Mouse (Mus musculus) layer of hippocampus, adult 9-11 months (tissue): ENCODE data around the gene Slc22a17.
"Not testable (repeated sequence)": the region's sequence is repeated elsewhere in the genome, so short reads cannot be mapped to it uniquely, and the experiment has no call there.

Experiments
- DNase-seq: peaks from one replicate; pipeline ENCODE4 v3.0.0; 2022

The Slc22a17 gene

GRCm38 (mm10) chr14:54912886-54913285, at the start of gene Slc22a17:
Gene Slc22a17 (minus strand): TSS chr14:54913132.
- peak; percentile 81 for DNase-seq

- DNase-seq = no peak
These were observed 49.8 kb upstream of the Slc22a17 start for GRCm38 (mm10) chr14:54962714-54963113.

GRCm38 (mm10) chr14:54961487-54961886, 48.6 kb upstream of the Slc22a17 start:
- no peak for DNase-seq

- peak; percentile 45 for DNase-seq
These were observed 47.8 kb upstream of the Slc22a17 start for GRCm38 (mm10) chr14:54960769-54961168.

DNA sequence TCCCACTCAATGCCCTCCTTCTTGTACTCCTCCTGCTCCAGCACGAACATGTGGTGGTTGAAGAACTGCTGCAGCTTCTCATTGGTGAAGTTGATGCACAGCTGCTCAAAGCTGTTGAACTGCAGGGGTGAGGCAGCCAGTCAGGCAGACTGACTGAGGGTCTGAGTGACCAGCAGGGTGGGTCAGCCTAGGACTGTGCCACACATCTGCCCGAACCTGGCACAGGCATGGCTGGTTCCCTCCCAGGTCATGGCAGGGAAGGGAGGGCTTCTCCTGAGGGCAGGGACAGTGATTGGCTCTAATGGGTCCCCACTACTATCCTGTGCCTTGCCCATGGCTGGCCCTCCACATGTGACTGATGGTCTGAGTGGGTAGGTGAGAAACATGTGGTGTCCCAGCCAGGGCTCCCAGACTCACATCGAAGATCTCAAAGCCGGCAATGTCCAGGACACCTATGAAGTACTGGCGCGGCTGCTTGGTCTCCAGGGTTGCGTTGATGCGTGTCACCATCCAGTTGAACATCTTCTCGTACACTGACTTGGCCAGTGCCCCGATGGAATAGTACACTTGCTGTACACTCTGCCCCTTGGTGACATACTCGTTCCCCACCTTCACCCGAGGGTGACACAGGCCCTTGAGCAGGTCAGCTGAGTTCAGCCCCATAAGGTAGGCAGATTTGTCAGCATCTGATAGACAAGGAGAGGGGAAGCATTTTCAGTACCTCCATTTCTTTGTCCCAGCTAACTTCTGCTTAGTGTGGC, 47.1 kb upstream of the Slc22a17 start:
- not testable (repeated sequence) for DNase-seq

DNA sequence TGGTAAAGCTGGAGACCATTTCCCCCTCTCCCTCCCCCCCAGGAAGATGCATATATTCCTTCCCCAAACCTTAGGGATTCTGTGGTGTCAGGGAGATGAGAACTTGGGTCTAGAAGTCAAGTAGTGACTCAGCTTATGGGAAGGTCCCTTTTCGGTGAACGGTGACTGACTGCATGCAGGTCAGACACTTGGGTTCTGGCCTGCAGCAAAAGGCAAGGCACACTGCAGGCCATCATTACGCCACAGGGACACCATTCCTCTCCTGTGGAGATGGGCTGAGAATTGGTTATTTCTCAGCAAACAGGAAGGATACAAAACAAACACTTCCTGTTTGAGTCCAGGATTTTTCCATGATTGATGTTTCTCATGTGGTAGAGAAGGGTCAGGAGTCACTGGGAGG, 46.3 kb upstream of the Slc22a17 start:
- no peak for DNase-seq

DNA sequence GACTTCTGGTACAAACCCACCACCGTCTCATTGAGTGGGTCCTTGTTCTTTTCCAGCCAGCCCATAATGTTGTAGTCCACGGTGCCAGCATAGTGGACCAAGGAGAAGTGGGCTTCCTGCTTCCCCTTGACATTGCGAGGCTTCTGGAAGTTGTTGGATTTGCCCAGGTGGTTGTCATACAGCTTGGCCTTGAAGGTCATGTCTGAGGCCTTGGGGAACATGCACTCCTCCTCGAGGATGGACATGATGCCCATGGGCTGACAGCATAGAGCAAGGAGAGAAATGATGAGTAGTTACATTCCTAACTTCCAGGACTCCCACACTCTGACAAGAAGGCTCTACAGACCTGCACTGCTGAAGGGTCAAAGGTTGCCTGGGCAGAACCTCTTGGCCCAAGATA, 45.6 kb upstream of the Slc22a17 start:
- no peak for DNase-seq

- no peak for DNase-seq
These were observed 43.6 kb upstream of the Slc22a17 start for GRCm38 (mm10) chr14:54956533-54956932.

DNA sequence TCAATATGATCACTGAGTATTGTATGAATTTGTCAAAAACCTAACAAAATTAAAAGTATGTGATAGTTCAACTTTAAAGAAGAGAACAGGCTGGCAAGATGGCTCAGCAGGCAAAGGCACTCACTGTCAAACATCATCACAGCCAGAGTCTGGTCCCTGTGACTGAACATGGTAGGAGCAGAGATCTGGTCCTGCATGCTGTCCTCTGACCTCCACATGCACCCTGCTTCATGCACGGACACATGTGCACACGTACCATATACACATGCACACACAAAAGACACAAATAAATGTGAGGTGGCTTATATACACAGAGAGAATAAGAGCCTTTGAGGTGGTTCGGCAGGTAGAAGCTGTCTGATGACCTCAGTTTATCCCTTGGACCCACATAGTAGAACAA, 42.5 kb upstream of the Slc22a17 start:
- no peak for DNase-seq

GRCm38 (mm10) chr14:54954474-54954873, 41.5 kb upstream of the Slc22a17 start:
- no peak for DNase-seq

DNA sequence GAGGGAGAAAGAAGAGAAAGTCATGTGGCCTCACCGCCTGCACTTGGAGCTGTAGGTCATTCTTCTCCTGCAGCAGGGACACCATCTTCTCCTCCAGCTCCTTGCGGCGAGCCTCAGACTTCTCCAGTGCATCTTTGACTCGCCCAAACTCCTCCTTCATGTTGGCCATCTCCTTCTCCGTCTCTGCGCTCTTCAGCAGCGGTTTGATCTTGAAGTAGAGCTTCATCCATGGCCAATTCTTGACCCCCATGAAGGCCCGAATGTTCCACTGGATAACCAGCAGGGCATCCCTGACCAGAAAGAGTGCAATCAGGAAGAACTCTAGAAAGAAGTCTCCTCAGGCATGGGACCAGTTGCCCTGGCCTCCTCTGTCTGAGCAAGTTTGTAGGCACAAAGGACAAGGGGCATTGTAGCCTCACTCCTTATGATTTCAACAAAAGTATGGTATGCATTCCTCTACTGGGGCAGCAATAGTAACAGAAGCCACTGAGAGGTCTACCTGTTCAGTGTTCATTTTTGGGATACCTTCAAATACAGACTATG, 40.8 kb upstream of the Slc22a17 start:
- DNase-seq = no peak

DNA sequence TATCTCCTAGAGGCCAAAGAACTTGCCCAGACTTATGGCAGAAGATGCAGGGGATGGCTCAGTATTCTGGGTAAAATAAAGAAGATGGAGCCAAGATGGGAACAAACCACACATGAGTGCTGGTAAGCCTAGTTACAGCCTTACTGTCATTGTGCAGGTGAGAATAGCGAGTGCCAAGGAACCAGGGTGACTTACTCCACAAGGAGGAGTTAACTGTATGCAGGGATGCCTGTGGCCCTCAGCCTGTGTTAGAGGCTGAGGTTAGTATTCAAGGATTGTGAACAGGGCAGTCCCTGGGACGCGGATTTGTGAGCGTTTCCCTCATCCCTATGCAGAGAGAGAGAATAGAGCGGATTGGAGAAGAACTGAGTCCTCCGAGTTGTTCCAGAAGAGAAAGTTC, 38.7 kb upstream of the Slc22a17 start:
- DNase-seq = no peak

- DNase-seq = no peak
These were observed 37.6 kb upstream of the Slc22a17 start for GRCm38 (mm10) chr14:54950493-54950892.

DNA sequence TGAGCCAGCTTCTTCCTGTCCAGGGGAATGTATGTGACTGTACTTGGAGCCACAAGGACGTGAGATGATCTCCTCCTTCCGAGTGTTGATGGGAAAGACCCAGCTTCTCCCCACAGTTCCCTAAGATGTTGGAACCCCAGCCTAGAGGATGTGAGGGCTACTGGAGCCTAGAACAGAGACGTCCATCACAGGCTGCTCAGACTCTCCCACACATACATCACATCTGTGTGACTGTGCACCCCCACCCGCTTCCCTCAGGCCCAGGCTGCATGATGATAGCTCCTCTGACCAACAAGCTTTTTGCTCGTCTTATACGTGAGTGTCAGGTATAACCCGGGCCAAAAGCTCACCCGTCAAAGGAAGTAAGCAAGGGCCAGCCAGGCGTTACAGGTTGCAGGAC, 35.8 kb upstream of the Slc22a17 start:
- no peak for DNase-seq

- not testable (repeated sequence) for DNase-seq
These were observed 34.1 kb upstream of the Slc22a17 start for GRCm38 (mm10) chr14:54947008-54947407.

- no peak for DNase-seq
These were observed 33.2 kb upstream of the Slc22a17 start for GRCm38 (mm10) chr14:54945975-54946704.

- DNase-seq = no peak
These were observed 32.0 kb upstream of the Slc22a17 start for GRCm38 (mm10) chr14:54944939-54945338.

GRCm38 (mm10) chr14:54943971-54944370, 31.0 kb upstream of the Slc22a17 start:
- DNase-seq = no peak

DNA sequence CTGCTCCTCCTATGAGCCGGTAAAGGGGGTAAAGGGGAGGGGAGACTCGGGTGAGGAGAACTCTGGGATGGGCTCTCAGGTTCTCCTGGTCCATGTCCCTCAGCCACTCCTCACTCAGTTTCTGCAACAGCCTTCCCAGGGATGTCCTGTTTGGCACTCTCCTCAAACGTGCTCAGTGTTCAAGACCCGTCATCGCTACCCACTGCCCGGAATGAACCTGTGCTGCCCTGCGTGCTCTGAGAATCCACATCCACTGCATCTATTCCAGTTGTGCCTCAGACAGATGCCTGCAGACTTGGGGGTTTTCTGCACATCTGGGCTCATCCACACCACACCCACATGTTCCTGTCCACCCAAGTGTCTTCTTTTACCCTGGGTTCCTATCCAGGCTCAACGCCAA, 29.5 kb upstream of the Slc22a17 start:
- no peak for DNase-seq

DNA sequence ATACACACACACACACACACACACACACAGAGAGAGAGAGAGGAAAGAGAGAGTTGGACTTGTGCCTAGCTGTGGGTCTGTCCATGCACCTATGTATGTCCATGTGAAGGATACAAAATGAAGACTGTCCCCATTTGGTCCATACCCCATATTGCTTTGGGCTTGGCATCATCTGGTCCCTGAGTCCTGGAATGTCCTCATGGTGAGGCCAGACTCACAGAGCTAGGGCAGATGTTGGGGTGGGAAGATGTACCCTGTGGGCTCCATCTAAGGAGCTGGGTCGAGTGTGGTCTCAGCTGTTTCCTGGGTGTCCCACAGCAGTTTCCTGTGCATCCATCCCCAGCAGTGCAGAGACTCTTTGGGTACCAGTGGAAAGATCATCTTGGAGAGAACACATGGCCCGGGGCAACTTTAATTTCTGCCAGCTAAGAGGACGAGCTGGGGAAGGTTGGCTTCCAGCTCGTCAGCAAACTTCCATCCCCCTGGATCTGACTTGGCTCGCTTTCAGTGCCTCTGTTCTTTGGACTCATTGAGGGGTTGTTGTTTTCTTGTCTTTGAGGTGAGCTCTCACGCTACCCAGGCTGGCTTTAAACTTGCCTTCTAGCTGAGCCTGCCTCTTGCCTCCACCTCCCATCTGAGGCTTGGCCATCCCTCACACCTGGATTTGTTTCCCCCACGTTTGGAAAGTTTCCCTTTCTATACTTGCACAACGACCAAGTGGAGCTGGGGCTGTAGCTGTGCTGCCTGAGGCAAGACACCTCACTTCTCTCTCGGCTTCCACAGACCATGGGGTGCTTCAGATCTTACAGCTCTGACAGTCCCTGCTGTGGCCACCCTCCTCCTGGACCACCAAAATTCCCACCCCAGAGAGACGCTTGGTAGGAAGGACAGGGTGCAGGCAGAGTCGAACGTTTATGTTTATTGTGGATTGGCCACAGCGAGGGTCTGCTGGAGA, 28.4 kb upstream of the Slc22a17 start:
- DNase-seq = no peak

- no peak for DNase-seq
These were observed 27.2 kb upstream of the Slc22a17 start for GRCm38 (mm10) chr14:54940176-54940530.

DNA sequence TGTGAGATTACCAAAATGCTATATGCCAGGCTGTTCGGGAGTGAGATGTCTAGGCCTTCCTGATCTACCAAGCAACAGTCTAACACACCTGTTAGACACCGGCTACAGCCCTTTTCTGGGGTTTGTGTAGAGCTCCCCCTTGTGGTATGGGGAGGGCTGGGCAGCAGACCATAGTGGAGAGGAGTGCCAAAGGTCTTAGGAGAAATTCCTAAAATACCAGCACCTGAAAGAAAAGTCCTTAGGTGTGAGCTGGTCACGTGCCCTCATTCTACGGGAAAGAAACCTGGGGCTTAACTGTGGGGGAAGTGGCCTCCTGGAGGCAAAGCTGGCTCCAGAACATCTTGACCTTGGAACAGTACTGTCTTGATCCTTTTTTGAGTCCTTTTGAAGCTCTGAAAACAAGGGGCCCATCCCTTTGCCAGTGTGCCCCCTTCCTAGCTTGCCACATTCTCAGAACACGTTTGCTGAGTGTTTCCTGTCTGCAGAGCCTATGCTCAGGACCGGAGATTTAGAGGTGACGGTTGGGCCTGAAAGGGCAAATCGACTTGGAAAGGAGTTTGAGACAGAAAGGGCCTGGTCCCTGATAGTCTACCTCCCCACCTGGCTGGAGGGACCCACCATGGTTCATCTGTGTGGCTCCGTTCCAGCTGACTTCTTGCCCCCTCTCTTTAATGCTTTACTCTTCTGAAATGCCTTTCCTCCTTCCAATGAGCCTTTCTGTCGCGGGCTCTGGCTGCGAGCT, 26.7 kb upstream of the Slc22a17 start:
- DNase-seq = no peak
